Mouse (Mus musculus): ENCODE data around the gene Crabp2.
A peak's percentile ranks its signal among the peaks of the same experiment; 100 is the strongest.

Crabp2 gene

DNA sequence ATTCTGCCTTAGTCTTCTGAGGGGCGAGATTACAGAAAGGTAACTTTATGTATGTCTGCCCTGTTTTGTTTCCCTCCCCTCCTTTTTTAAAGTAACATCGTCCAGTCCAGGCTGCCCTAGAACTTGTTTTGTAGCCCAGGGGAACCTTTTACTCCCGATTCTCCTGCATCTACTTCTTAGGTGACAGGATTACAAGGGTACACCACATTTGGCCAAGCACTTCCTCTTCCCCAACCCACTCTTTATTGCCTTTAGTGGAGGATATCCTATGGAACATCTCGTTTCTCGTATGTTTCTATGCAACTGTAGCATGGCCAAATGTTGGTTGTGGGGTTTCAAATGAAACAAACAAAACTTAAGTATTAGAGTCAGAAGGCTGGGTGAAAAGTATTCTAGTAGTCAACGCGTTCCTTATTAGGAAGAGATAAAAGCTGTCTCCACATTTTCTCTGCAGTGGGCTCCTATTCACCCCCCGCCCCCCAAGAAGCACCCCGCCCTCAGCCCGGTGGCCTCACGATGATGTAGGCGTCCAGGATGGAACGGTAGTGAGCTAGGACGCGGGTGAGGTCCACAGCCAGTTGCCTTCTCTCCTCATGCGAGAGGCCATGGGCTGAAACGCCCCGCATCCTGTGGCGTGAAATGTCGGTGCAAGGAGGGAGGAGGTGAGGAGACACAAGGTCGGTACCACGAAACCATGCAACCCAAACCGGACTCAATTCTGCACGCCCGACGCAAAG, 19.0 kb upstream of the Crabp2 start:
- no peak for DNase-seq

DNA sequence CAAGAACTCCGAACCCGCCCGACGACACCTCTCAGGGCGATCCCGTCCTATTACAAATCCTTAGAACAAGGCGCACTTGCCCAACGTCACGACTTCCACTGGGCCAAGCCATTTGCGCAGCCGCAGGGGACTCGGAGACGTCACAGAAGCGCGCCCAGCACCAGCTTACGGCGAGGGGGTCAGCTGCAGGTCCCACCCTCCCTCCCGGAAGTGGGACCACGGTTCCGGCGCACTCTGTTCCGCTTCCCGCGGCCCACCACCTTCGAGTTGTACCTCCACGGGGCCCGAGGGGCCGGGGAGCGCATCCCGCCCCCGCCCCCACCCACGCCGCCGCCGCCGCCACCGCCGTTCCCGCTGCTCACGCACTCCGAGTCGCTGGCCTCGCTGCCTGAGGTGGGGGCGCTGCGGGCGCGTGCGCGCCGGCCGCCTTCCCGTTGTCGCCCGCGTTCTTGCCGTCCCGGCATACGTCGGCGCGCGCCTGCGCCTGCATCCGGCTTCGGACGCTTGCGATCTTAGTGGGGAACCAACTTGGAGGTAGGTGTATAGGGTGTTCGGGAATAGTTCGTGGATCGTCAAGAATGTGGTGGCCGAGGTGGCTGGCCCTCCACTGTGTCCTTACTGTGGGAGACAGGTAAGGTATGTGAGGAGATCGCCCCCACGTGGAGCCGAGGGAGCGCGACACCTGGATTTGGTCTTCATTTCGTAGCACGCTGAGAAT, 18.2 kb upstream of the Crabp2 start, which contains the start of the genes Isg20l2 and Rrnad1:
Isg20l2 (plus strand) TSS at position 237 of the 718 bp plus-strand sequence.
Rrnad1 (minus strand) TSS at position 640 of the 718 bp plus-strand sequence.
- peak; percentile 93 to 96 for DNase-seq

DNA sequence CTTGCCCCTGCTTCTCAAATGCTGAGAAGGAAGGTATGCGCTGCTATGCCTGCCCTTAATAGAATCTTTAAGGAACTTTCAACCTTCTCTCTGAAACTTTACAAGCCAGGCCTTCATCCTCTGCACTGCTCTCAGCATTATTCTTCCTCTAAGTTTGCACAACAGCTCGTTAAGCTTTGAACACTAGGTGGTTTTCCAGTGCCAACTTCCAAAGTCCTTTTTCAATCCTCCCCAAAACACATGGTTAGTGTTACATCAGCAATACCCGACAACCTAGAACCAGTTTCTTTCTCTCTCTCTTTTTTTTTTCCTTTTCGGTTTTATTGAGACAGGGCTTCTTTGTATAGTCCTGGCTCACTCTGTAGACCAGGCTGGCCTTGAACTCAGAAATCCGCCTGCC, 14.4 kb upstream of the Crabp2 start:
- no peak for DNase-seq

DNA sequence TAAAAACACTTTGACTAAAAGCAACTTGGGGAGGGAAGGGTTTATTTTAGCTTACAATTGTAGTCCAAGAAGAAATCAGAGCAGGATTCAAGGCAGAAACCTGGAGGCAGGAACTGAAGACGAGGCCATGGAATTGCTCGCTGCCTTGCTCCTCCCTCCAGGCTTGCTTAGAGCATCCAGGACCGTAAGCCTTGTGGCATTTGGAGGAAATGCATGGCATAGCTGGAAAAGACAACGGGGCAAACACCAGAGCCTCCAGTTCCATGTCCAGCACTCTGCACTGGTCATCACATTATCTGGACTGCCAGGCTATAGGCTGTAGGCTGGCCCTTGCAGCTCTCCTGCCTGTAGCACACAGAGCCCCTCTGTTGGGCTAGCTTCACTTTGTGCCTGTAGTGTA, 14.0 kb upstream of the Crabp2 start:
- DNase-seq: no peak

DNA sequence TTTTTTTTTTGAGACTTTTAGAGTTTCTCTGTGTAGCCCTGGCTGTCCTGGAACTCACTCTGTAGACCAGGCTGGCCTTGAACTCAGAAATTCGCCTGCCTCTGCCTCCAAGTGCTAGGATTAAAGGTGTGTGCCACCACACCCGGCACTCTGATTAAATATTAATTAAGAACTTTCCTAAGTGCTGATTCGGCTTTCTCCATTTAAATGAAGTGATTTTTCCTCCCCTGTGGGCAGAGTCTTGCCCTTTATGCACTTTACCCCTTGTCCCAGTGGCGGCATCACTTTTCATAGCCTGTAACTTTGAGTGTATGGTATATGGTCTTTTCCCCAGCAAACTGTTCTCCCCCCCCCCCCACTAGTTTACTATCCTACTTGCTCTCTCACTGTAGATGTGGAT, 13.3 kb upstream of the Crabp2 start:
- no peak for DNase-seq

DNA sequence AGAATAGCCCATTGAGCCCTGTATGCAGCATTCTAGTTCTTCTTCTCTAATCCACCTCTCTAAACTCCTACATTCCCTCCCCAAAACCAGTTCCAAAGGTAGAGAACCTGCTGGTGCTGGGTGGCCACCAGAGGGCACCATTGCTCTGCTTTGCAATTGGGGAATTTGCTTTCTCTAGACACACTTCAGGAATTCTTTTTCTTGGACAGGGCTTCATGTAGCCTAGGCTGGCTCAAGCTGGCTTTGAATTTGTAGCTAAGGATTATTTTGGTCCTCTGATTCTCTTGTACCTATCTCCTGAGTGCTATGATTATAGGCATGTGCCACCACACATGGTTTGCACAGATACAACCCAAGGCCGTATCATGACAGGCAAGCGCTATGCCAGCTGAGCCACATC, 12.7 kb upstream of the Crabp2 start:
- DNase-seq: peak; percentile 59 to 61

DNA sequence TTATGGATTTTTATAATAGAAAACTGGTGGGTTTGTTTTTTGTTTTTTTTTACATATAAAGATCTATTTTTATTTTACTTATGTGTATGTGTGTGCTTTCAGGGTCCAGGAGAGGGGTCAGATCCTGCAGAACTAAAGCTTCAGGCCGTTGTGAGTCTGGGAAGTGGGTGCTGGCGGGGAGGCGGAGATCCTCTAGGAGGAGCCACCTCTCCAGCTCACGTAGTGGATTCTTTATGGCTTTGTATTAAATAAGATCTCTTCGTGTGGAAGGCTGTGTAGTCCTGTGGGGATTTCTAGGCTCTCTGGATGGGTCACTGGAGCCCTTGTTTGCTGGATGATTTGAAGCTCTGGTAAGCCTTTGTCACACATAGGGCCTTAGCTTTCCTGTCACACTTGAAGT, 7.9 kb upstream of the Crabp2 start:
- DNase-seq: no peak

DNA sequence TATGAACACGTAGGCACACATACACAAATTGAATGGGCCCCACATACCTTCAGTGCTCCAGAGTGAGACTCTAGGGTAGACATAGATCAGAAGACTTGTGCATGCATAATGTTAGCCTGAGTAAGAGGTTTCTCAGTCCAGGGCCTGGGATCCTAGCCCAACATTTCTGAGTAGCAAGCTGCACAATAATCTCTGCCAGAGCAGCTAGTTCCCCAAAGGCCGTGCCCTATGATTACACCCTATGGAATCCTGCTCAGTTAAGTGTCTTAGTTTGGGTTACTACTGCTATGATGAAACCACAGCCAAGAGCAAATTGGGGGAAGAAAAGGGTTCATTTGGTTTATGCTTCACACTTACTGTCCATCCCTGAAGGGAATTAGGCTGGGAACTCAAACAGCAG, 6.0 kb upstream of the Crabp2 start:
- no peak for DNase-seq

DNA sequence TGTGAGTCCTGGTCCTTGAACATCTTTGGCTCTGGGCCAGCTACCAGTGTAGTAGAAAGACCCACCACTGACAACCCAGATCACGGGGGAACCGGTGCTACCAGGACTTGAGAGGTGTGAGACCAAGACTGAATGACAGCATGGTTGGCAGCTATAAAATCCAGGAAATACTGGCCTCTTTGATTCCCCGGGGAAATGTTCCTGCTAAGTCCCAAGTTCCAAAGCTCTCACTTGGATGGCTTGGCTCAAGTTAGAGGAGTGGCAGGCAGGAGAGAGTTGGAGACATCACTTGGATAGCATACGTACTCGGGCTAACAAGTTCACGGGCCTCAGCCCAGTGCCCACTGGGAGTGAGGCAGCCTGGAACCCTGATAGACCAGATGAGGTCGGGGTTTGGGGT, 4.9 kb upstream of the Crabp2 start:
- no peak for DNase-seq

DNA sequence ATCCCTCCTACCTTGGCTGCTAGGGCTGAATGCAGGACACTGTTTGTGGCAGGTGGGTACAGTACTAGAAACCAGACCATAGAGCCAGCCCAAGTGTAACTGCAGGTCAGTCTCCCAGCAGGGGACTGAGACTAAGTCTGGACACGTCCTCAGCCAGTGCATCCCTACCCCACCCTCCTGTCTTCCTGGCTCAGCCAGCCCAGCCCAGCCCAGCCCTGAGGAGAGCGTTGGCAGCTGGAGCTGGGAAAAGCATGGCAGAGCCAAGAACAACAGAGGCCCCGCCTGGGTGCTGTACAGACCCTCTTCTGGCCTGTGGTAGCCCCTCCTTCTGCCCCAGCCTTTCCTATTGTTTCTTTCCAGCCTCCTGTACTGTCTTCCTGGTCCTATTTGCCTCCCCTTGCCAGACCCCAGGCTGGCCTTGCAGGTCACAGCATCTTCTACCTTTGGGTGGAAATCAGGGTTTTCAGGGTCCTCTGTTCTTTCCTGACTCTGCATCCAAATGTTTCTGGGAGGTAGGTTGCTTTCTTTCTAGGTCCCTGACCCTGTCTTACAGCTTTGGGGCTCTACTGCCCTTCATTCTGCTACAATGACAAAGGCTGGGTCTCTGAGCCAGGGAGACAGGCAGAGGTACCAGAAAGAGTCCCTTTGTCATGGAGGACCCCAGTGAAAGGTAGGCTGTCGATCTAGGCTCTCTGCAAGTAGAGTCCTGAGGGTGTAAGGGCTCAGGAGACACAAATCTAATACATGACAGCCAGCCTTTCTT, 3.4 kb upstream of the Crabp2 start:
- no peak for DNase-seq

DNA sequence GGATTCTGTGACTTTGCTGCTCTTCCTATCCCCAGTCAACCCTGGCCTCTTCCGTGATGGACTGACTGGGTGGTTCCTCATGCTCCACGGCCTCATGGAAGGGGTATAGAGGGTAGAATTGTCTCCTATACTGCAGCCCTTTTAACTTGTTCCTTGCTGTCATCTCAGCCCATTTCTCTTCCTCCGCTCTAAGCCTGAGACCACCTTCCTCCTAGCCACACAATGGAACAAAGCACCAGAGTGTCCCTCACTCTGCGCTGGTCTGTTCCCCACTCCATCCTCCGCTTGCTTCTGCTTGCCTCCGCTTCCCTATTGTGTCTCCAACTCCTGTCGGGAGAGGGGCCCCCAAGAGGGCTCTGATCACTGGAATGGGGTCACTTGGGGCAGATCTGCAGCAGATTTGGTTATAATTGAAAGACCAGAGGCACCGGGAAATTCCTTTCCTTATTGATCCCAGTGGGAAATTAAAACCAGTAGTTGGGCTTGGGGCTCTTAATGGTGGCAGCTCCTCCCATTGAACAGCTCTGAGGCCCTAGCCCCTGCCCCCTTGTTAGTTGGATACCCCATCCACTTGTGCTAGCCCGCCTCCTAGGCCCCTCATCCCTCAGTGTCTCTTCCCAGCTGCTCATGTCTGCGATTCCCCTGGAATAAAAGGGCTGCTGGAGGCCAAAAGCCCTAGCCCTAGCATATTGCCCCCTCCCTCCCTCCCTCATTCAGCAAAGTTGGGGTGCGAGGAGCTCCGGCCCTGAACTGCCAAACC, 2.5 kb upstream of the Crabp2 start:
- DNase-seq: no peak

DNA sequence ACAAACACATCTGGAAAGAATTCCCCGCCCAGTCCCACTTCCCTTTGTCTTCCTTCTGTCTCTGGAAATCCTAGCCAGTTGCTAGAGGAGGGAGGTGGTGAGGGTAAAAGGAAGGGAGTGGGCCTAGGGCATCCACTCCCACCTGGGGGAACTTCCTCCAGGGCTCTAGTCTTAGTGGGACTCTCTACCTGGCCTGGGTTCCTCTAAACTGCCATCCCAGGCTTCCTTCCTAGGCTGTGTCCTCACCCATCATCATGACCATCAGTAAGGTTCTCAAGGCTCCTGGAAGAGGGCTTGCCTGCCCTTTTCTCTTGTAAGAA, 2.0 kb upstream of the Crabp2 start:
- DNase-seq: no peak

DNA sequence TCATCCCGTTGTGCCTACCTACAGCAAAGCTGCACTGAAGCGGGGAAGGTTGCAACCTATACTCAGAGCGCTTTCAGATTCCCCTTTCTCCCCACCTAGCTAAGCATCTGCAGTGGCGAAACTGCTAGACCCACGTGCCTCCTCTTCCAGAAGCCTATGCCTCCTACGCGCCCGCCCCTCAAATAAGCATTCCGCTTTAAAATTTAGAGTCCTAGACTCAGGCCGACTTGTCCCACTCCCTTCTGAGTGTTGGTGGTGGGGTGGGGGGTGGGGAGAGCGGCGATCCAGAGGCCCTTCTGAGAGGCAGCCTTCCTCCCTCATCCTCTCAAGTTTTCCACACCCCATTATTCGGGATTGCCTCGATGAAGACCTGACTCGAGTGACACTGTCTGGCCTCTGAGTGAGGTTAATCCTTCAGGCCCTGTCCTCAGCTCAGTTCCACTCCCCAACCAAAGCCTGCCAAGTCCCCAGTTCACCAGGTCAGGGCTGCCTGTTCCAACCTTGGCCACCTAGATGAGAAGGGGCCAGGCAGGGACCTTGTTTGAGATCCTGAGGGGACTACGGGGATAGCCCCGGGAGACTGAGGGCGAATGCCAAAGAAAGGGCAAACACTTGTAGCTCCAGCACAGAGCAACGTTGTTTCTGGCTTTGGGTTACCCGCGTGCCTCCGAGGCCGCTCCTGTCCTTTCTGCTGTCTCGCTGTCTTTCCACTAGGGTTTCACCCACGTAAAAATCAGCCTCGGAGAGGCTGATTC, 1.2 kb upstream of the Crabp2 start:
- DNase-seq: no peak

DNA sequence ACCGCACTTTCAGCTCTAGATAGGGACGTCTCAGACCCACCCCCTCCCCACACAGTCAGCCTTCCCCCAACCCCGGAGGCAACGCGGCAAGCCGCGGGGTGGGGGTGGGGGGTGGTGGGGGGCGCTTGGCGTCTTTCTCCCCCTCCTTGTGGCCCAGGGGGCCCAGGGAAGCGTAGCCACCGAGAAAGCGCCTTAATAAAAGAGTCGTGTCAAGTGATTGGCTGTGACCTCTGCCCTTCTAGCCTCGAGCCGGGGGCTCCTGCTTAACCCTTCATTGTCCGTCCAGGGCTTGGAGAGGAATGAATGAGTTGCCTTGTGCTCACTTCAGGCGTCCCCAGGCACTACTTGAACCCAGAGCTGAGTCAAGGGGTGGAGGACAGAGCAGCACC, 661 bp upstream of the Crabp2 start:
- no peak for DNase-seq

DNA sequence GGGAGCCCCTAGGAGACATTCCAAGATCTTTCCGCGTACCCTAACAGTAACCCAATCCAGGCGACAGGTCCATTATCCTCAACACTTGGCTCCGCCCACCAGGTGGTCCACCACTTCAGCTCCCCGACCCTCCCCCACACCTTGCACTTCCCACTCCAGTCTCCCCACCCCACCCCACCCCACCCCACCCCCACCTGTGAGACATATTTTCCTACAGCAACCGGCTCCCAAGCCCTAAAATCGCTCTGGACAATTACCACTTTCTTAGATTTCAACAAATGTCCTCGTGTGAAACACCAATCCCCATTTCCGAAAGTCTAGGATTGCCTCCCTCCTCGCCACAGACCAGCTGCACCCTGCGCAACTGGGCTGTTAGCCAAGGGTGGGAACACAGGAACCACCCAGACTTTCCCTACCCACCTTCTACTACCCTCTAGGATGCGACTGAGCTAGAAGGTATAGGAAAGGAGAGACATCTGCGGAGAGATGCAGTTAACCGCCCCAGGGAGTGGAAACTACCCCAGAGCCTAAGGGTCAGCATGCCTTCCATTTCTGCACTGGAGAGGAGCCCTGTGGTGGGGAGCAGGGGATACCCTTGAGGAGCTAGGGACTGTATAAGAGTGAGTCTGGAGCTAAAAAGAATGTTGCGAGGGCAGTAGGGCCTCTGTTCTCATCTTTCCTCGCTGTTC, 944 bp downstream of the Crabp2 start:
- no peak for DNase-seq

DNA sequence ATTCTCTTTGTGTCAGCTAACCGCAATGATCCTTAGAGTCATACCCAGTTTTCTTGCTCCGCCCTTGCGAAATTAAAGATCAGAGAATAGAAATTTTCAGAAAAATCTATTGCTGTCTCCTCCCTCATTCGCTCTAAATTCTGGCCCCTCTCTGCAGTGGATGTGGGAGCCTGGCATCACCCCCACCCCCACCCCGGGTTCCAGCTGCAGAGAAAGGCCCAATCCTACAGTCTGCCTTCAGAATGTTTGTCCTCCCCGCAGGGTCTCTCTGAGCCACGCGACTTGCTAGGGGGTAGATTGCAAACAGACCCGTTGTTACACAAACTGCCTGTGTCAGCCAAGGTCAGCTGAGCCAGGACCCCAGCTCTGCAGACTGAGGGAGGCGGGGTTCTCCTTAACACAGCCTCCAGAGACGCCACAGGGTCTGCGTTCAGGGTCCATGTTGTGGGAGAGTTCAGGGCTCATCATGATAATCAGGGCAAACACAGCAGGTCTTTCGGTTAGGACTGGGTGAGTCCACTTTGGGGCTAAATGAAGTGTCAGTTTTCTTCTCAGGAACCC, 1.6 kb downstream of the Crabp2 start:
- no peak for DNase-seq

DNA sequence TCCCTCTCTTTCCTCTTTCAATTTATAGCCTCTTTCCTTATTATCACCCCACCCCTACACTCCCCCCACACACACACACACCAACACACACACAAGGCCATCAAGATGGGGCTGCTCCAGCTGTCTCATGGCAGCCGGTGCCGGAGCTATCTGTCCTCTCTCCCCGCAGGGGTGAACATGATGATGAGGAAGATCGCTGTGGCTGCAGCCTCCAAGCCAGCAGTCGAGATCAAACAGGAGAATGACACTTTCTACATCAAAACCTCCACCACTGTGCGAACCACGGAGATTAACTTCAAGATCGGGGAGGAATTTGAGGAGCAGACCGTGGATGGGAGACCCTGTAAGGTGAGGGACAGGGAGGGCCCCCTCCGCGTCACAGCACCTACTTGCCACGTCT, 3.5 kb downstream of the Crabp2 start:
- DNase-seq: no peak

DNA sequence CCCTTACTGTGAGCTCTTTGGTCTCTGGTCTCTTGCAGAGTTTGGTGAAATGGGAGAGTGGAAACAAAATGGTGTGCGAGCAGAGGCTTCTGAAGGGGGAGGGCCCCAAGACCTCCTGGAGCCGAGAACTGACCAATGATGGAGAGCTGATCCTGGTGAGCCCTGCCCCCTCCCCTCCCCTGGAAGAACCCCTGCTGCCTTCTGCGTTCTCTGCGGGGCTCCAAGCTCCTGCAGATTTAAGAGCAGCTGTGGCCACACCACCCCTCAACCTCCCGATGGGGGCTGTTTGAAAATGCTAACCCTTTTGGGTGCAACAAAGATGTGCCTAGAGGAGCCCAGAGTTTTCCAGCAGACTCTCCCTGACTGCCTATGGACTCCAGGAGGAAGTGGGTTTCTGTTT, 4.0 kb downstream of the Crabp2 start:
- no peak for DNase-seq

DNA sequence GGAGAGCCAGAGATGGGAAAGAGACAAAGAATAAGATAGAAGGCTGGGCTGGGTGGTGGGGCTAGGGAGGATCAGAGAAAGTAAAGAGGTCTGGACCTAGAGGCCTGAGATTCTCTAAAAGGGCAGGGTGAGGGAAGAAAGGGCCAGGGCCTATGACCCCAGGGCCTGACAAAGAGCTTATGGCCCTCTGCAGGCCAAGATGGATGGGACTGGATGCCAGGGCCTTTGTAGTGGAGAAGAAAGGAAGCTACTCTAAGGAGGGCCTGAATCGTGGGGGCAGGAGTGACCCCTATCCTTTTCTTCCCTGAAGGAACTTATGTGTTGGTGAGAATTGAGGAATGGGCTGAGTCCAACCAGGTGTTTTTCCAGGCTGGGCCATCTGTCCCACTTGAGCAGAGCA, 9.6 kb downstream of the Crabp2 start:
- DNase-seq: no peak

DNA sequence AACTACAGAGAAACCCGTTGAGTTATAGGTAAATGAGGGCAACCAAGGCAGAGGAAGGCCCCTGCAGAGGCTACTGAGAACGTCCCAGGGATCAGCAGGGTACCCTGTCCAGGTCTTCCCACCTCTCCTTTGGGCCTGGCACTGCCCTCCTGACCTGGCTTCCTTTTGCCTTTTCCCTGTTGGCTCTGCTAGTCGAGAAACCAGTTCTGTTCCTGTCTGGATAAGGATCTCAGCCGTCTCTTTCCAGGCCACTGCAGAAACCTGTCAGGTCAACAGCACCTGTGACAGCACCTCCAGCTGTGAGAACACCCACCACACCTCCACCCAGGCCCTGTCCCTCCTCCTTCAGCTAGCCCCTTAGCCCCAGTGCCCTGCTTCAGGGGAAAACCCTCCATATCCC, 10.0 kb downstream of the Crabp2 start:
- DNase-seq: no peak

DNA sequence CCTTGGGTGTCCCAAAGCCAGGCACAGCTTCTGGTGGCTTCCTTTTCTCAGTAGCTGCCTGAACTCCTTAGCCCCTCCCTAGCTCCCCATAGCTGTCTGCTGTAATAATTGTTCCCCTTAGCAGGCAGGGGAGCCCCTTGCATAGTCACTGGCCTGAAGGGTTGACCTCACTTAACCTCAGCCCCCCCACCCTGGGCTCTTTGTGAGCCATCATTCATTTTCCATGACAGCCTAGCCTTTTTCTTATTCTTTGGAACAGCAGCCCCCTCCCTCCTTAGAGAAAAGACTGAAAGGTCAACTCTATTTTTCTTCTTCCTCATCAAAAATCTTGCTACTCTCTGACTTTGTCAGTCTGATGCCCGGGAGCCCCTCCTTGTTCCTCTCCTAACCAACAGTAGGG, 10.5 kb downstream of the Crabp2 start:
- DNase-seq: no peak

DNA sequence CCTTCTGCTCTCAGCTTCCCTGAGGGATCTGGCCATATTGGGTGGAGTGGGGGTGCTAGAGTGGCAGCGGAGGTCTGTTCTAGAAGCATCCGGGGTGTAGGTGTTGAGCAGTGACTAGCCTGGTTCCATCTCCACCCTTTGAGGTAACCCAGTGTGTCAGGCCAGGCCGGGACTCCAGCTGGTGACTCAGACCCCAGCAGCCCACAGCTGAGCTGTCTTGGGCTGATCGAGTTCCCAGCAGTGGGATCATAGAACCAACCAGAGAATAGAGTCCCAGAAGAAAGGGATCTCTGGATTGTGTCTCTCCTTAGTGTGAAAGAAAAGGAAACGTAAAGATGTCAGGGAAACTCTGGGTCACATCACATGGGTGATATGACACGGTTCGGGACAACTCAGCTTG, 10.9 kb downstream of the Crabp2 start:
- no peak for DNase-seq

Measured in thymus, postnatal 36 days (tissue).